Mouse (Mus musculus) retina, postnatal 1 day (tissue): ENCODE measurements around the gene Cct3.
"Not testable (repeated sequence)": the region's sequence is repeated elsewhere in the genome, so short reads cannot be mapped to it uniquely, and the experiment has no call there.

Experiments
- DNase-seq: peaks from one replicate; pipeline ENCODE4 v3.0.0-alpha.2; 2012

The Cct3 gene

GRCm38 (mm10) chr3:88296561-88297318 lies at the start of gene Cct3, which contains the start of gene Tsacc:
Gene Cct3, plus strand, starts transcription at chr3:88297116.
Gene Tsacc, minus strand, starts transcription at chr3:88296999.
- peak; percentile 100 for DNase-seq

GRCm38 (mm10) chr3:88247666-88248065 lies 49.2 kb upstream of the Cct3 start:
- DNase-seq, result no peak

GRCm38 (mm10) chr3:88248406-88248805 lies 48.5 kb upstream of the Cct3 start:
- DNase-seq, result no peak

- no peak for DNase-seq
Measured at GRCm38 (mm10) chr3:88252739-88253138, 44.2 kb upstream of the Cct3 start.

- DNase-seq, result peak; percentile 56
Measured at GRCm38 (mm10) chr3:88254268-88254926, 42.5 kb upstream of the Cct3 start, which contains the start of gene Rhbg. Gene Rhbg, minus strand, starts transcription at chr3:88254709.

- DNase-seq, result peak; percentile 32
Measured at GRCm38 (mm10) chr3:88255950-88256349, 41.0 kb upstream of the Cct3 start.

- no peak for DNase-seq
Measured at GRCm38 (mm10) chr3:88256382-88256781, 40.5 kb upstream of the Cct3 start.

GRCm38 (mm10) chr3:88262346-88262745 lies 34.6 kb upstream of the Cct3 start:
- DNase-seq, result no peak

GRCm38 (mm10) chr3:88268014-88268413 lies 28.9 kb upstream of the Cct3 start:
- DNase-seq, result not testable (repeated sequence)

GRCm38 (mm10) chr3:88268991-88269390 lies 27.9 kb upstream of the Cct3 start:
- no peak for DNase-seq

GRCm38 (mm10) chr3:88271298-88271697 lies 25.6 kb upstream of the Cct3 start:
- DNase-seq, result not testable (repeated sequence)

- no peak for DNase-seq
Measured at GRCm38 (mm10) chr3:88271859-88272258, 25.1 kb upstream of the Cct3 start.

- no peak for DNase-seq
Measured at GRCm38 (mm10) chr3:88274002-88274401, 22.9 kb upstream of the Cct3 start.

GRCm38 (mm10) chr3:88276121-88276520 lies 20.8 kb upstream of the Cct3 start:
- no peak for DNase-seq

- peak; percentile 34 for DNase-seq
Measured at GRCm38 (mm10) chr3:88276529-88277143, 20.3 kb upstream of the Cct3 start.

GRCm38 (mm10) chr3:88280035-88280434 lies 16.9 kb upstream of the Cct3 start:
- no peak for DNase-seq

- DNase-seq, result not testable (repeated sequence)
Measured at GRCm38 (mm10) chr3:88281141-88281916, 15.6 kb upstream of the Cct3 start.

GRCm38 (mm10) chr3:88284815-88285564 lies 11.9 kb upstream of the Cct3 start:
- not testable (repeated sequence) for DNase-seq

GRCm38 (mm10) chr3:88285565-88285895 lies 11.4 kb upstream of the Cct3 start:
- DNase-seq, result not testable (repeated sequence)

- DNase-seq, result no peak
Measured at GRCm38 (mm10) chr3:88287110-88287509, 9.8 kb upstream of the Cct3 start, which contains the start of gene Gm38392. Gene Gm38392, minus strand, starts transcription at chr3:88287210.

GRCm38 (mm10) chr3:88288133-88288713 lies 8.7 kb upstream of the Cct3 start:
- DNase-seq, result not testable (repeated sequence)

- DNase-seq, result peak; percentile 35
Measured at GRCm38 (mm10) chr3:88291970-88292369, 4.9 kb upstream of the Cct3 start.
